Mouse (Mus musculus) MEL (cell line): ENCODE measurements around the gene Snx17. TPM values are rescaled to one million over a fixed set of nuclear protein-coding genes. Genes with fewer than 3 reads are reported as not detected.

ENCODE experiments used
- DNase-seq: peaks from one replicate; pipeline ENCODE4 v3.0.0; 2011; ENCODE audit warnings: low read depth, low spot score
- H3K27ac ChIP-seq: 2 replicates; pipeline ENCODE4 v1.5.1; 2012; ENCODE audit warnings: low read depth, mild to moderate bottlenecking, control low read depth, low read length, moderate library complexity; ENCODE audit not compliant: control insufficient read depth
- H3K27me3 ChIP-seq, 2 experiments: fragments of 150-350 bp in 1 of 2; sonication (generic) in 1 of 2; 2 replicates each; pipeline ENCODE4 v1.6.1; 2012; ENCODE audit warnings: low read length in 2 of 2, mild to moderate bottlenecking in 2 of 2, improper control_type of control experiment in 1 of 2, moderate library complexity in 1 of 2; ENCODE audit not compliant: insufficient read depth in 2 of 2, control insufficient read depth in 1 of 2
- H3K36me3 ChIP-seq, 2 experiments: 2 replicates each; pipeline ENCODE4 v1.6.1; 2012 to 2014; ENCODE audit warnings: low read length in 2 of 2, improper control_type of control experiment in 1 of 2, inconsistent platforms in 1 of 2, mild to moderate bottlenecking in 1 of 2; ENCODE audit not compliant: insufficient read depth in 2 of 2, control insufficient read depth in 1 of 2
- H3K4me1 ChIP-seq, 2 experiments: fragments of 150-350 bp in 1 of 2; sonication (generic) in 1 of 2; 2 replicates each; pipeline ENCODE4 v1.6.1; 2012; ENCODE audit warnings: low read length in 2 of 2, improper control_type of control experiment in 1 of 2, mild to moderate bottlenecking in 1 of 2; ENCODE audit not compliant: insufficient read depth in 2 of 2, control insufficient read depth in 1 of 2
- H3K4me3 ChIP-seq, 2 experiments: fragments of 150-350 bp in 1 of 2; sonication (generic) in 1 of 2; 2 replicates each; pipeline ENCODE4 v1.5.1; 2012; ENCODE audit warnings: low read depth in 2 of 2, low read length in 2 of 2, mild to moderate bottlenecking in 2 of 2, moderate library complexity in 2 of 2, control low read depth in 1 of 2, improper control_type of control experiment in 1 of 2; ENCODE audit not compliant: control insufficient read depth in 1 of 2, insufficient read depth in 1 of 2
- H3K79me2 ChIP-seq: 2 replicates; pipeline ENCODE4 v1.6.1; 2012; ENCODE audit warnings: mild to moderate bottlenecking, low read length, moderate library complexity; ENCODE audit not compliant: control insufficient read depth, poor library complexity, insufficient read depth
- H3K9ac ChIP-seq: 2 replicates; pipeline ENCODE4 v1.6.1; 2012; ENCODE audit warnings: low read depth, mild to moderate bottlenecking, control low read depth, low read length, moderate library complexity; ENCODE audit not compliant: control insufficient read depth, poor library complexity, severe bottlenecking
- H3K9me3 ChIP-seq: fragments of 150-350 bp; sonication (generic); replicated peaks from 2 replicates; pipeline ENCODE4 v1.6.1; 2012; ENCODE audit warnings: mild to moderate bottlenecking, low read length, improper control_type of control experiment, moderate library complexity; ENCODE audit not compliant: insufficient read depth
- CHD1 ChIP-seq: IDR thresholded peaks from 2 replicates; pipeline ENCODE4 v1.6.1; 2012; ENCODE audit warnings: low read depth, mild to moderate bottlenecking, inconsistent platforms, low read length, improper control_type of control experiment
- CTCF ChIP-seq, 3 experiments: IDR thresholded peaks in 2 of 3; conservative IDR thresholded peaks in 1 of 3; 2 replicates each; pipeline ENCODE4 v1.5.1; 2011 to 2012; ENCODE audit warnings: low read length in 3 of 3, low read depth in 2 of 3, mild to moderate bottlenecking in 2 of 3, improper control_type of control experiment in 1 of 3, inconsistent platforms in 1 of 3, mixed read lengths in 1 of 3, moderate library complexity in 1 of 3; ENCODE audit not compliant: control insufficient read depth in 1 of 3, insufficient read depth in 1 of 3, poor library complexity in 1 of 3, severe bottlenecking in 1 of 3
- EP300 ChIP-seq, 2 experiments: IDR thresholded peaks; 2 replicates each; pipeline ENCODE4 v1.6.1; 2011; ENCODE audit warnings: improper control_type of control experiment in 2 of 2, low read length in 2 of 2, low read depth in 1 of 2, mild to moderate bottlenecking in 1 of 2
- ETS1 ChIP-seq: IDR thresholded peaks from 2 replicates; pipeline ENCODE4 v1.6.1; 2012; ENCODE audit warnings: low read depth, mild to moderate bottlenecking, inconsistent platforms, low read length, improper control_type of control experiment, moderate library complexity
- GATA1 ChIP-seq: IDR thresholded peaks from 2 replicates; pipeline ENCODE4 v1.6.1; 2011; ENCODE audit warnings: low read depth, low read length, improper control_type of control experiment
- HCFC1 ChIP-seq: IDR thresholded peaks from 2 replicates; pipeline ENCODE4 v1.6.1; 2012; ENCODE audit warnings: low read depth, mild to moderate bottlenecking, inconsistent platforms, low read length, improper control_type of control experiment, moderate library complexity
- KAT2A ChIP-seq: conservative IDR thresholded peaks from 2 replicates; pipeline ENCODE4 v1.6.1; 2012; ENCODE audit warnings: low read depth, low read length, improper control_type of control experiment, inconsistent platforms
- MAFK ChIP-seq: IDR thresholded peaks from 2 replicates; pipeline ENCODE4 v1.6.1; 2011; ENCODE audit warnings: low read depth, mild to moderate bottlenecking, low read length, improper control_type of control experiment, borderline replicate concordance
- MAX ChIP-seq: IDR thresholded peaks from 2 replicates; pipeline ENCODE4 v1.6.1; 2011; ENCODE audit warnings: low read length, improper control_type of control experiment
- MAZ ChIP-seq: IDR thresholded peaks from 2 replicates; pipeline ENCODE4 v1.6.1; 2012; ENCODE audit warnings: low read depth, mild to moderate bottlenecking, inconsistent platforms, low read length, improper control_type of control experiment
- MXI1 ChIP-seq: IDR thresholded peaks from 2 replicates; pipeline ENCODE4 v1.6.1; 2011; ENCODE audit warnings: mild to moderate bottlenecking, low read depth, low read length, improper control_type of control experiment
- MYC ChIP-seq: IDR thresholded peaks from 2 replicates; pipeline ENCODE4 v1.6.1; 2011; ENCODE audit warnings: low read depth, mild to moderate bottlenecking, low read length, improper control_type of control experiment, moderate library complexity
- NRF1 ChIP-seq: IDR thresholded peaks from 2 replicates; pipeline ENCODE4 v1.6.1; 2014; ENCODE audit warnings: low read depth, mild to moderate bottlenecking, inconsistent platforms, low read length, improper control_type of control experiment, moderate library complexity; ENCODE audit not compliant: poor library complexity, insufficient read depth, severe bottlenecking
- POLR2AphosphoS2 ChIP-seq: IDR thresholded peaks from 2 replicates; pipeline ENCODE4 v1.6.1; 2011; ENCODE audit warnings: low read length, improper control_type of control experiment
- POLR2AphosphoS5 ChIP-seq: IDR thresholded peaks from 2 replicates; pipeline ENCODE4 v1.6.1; 2012; ENCODE audit warnings: low read depth, borderline replicate concordance, mild to moderate bottlenecking, inconsistent platforms, low read length, moderate library complexity, mixed read lengths
- RCOR1 ChIP-seq: IDR thresholded peaks from 2 replicates; pipeline ENCODE4 v1.6.1; 2012; ENCODE audit warnings: low read depth, mild to moderate bottlenecking, inconsistent platforms, low read length, improper control_type of control experiment
- SIN3A ChIP-seq: IDR thresholded peaks from 2 replicates; pipeline ENCODE4 v1.6.1; 2012; ENCODE audit warnings: low read length, improper control_type of control experiment, inconsistent platforms
- SMC3 ChIP-seq: IDR thresholded peaks from 2 replicates; pipeline ENCODE4 v1.6.1; 2011; ENCODE audit warnings: low read depth, low read length, improper control_type of control experiment
- TAL1 ChIP-seq: IDR thresholded peaks from 2 replicates; pipeline ENCODE4 v1.6.1; 2012; ENCODE audit warnings: mild to moderate bottlenecking, inconsistent platforms, low read length, moderate library complexity, mixed read lengths
- TBP ChIP-seq: IDR thresholded peaks from 2 replicates; pipeline ENCODE4 v1.8.0; 2011; ENCODE audit warnings: low read depth, low read length, improper control_type of control experiment
- TCF12 ChIP-seq: IDR thresholded peaks from 2 replicates; pipeline ENCODE4 v1.6.1; 2014; ENCODE audit warnings: low read depth, mild to moderate bottlenecking, inconsistent platforms, low read length, improper control_type of control experiment, moderate library complexity
- UBTF ChIP-seq: IDR thresholded peaks from 2 replicates; pipeline ENCODE4 v1.6.1; 2012; ENCODE audit warnings: low read depth, mild to moderate bottlenecking, inconsistent platforms, low read length, improper control_type of control experiment, moderate library complexity, borderline replicate concordance; ENCODE audit not compliant: insufficient read depth
- USF2 ChIP-seq, 2 experiments: IDR thresholded peaks; 2 replicates each; pipeline ENCODE4 v1.6.1; 2011 to 2012; ENCODE audit warnings: improper control_type of control experiment in 2 of 2, low read length in 2 of 2, borderline replicate concordance in 1 of 2, inconsistent platforms in 1 of 2, low read depth in 1 of 2, mild to moderate bottlenecking in 1 of 2; ENCODE audit not compliant: insufficient read depth in 1 of 2
- ZC3H11A ChIP-seq: IDR thresholded peaks from 2 replicates; pipeline ENCODE4 v1.6.1; 2012; ENCODE audit warnings: low read depth, mild to moderate bottlenecking, inconsistent platforms, low read length, improper control_type of control experiment
- ZKSCAN1 ChIP-seq: IDR thresholded peaks from 2 replicates; pipeline ENCODE4 v1.6.1; 2012; ENCODE audit warnings: low read depth, mild to moderate bottlenecking, inconsistent platforms, low read length, improper control_type of control experiment, moderate library complexity
- ZNF384 ChIP-seq: IDR thresholded peaks from 2 replicates; pipeline ENCODE4 v1.6.1; 2012; ENCODE audit warnings: low read depth, mild to moderate bottlenecking, inconsistent platforms, low read length, improper control_type of control experiment
- polyA plus RNA-seq, 2 experiments: library from polyadenylated mRNA; stranded (reverse) in 1 of 2; unstranded in 1 of 2; fragments of >175 nt in 1 of 2; fragments of >200 nt in 1 of 2; gene quantifications; 2 replicates each; pipeline versions ENCODE4 v1.2.1 to v1.2.4; 2012; ENCODE audit warnings: low replicate concordance in 2 of 2, low read depth in 1 of 2; ENCODE audit not compliant: insufficient read length in 2 of 2, insufficient read depth in 1 of 2, missing spikeins in 1 of 2
- total RNA-seq: library from RNA; depleted of rRNA; stranded (reverse); fragments of 300-350 nt; gene quantifications from 2 replicates; pipeline ENCODE4 v1.2.3, GENCODE M21; 2012

Gene Snx17
- total and polyA plus RNA-seq, 3 experiments = 85.1 to 85.6 TPM; not detected in 1

DNA sequence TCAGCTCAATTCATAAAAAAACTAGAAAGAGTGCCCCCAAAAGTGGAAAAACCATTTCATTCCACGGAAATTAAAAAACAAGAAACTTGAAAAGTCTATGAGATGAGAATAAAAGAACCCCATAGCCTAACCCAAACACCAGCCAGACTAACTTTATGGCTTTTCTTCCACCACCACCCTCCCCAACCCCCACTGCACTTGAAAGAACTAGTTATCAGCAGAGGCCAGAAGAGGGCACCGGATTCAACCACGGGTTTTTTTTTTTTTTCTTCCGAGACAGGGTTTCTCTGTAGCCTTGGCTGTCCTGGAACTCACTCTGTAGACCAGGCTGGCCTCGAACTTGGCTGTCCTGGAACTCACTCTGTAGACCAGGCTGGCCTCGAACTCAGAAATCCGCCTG, 25.3 kb downstream of the Snx17 start (continued):
- TF ChIP-seq POLR2AphosphoS5 (no peak), ETS1 (peak; percentile 73), MXI1 (peak; percentile 78; the same call in 1 of the 2 replicates), MAFK (peak; percentile 34; the same call in 1 of the 2 replicates), ZKSCAN1 (peak; percentile 76; the same call in 1 of the 2 replicates), HCFC1 (peak; percentile 61; the same call in 1 of the 2 replicates), TAL1 (peak; percentile 80)

DNA sequence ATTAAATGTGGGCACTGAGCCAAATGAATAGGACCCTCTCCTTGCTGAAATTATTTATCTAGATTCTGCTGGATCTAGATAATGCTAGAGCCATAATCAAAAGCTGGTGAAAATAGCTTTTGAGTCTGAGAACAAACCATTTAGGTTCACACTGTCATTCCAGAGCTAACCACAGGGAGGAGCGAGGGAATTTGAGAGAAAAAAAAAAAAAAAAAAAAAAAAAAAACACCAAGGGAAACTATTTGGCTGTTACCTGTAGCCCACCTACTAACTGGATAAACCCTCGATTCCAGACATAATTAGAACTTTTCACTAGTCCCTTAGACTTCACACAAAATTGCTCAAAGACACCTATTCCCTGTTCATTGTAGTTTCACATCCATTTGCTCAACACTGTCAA, 26.0 kb downstream of the Snx17 start:
- H3K4me1 ChIP-seq = peaks cover 19 to 22% of the 10 kb centered on the region in 2 experiments
- H3K27me3 ChIP-seq = no peaks in the 10 kb centered on the region
- DNase-seq = peak; percentile 87
- H3K27ac ChIP-seq = peak overlapping the region; percentile 83
- peak overlapping the region; percentile 95 for H3K9ac ChIP-seq
- H3K4me3 ChIP-seq = peak overlapping the region; percentile 74
- peaks cover 61% of the 10 kb centered on the region for H3K79me2 ChIP-seq
- H3K36me3 ChIP-seq = peaks cover 19 to 47% of the 10 kb centered on the region in 2 experiments
- peak; percentile 86 for TF ChIP-seq SIN3A
- TF ChIP-seq TAL1 = peak; percentile 40; the same call in 1 of the 2 replicates
- TF ChIP-seq MYC = peak; percentile 56; the same call in 1 of the 2 replicates
- peak; percentile 11 for TF ChIP-seq MXI1
- peak; percentile 46 for TF ChIP-seq HCFC1
- TF ChIP-seq ZC3H11A = no peak
- TF ChIP-seq TBP = no peak; the same call in 1 of the 2 replicates
- no peak for TF ChIP-seq NRF1
- TF ChIP-seq MAX = peak; percentile 37; the same call in 1 of the 2 replicates
- peak; percentile 77 for TF ChIP-seq ETS1
- peak in 2 of 3 experiments; percentile 37 to 42; a peak in 3 of 6 replicates for TF ChIP-seq CTCF (IDR thresholded peaks at IDR 0.05 in 2 of 3, conservative IDR thresholded peaks at IDR 0.05 in 1 of 3; ENCODE audit: control insufficient read depth in 1 of 3, insufficient read depth in 1 of 3, low read depth in 2 of 3, low read length in 3 of 3, poor library complexity in 1 of 3, severe bottlenecking in 1 of 3)
- peak; percentile 100 for TF ChIP-seq ZNF384
- no peak for TF ChIP-seq MAFK
- TF ChIP-seq CHD1 = peak; percentile 90
- peak; percentile 75; the same call in 1 of the 2 replicates for TF ChIP-seq ZKSCAN1
- TF ChIP-seq UBTF = no peak
- TF ChIP-seq POLR2AphosphoS2 = 0 out of 2 replicates have a peak, but pooled peaks have one; percentile 58
- peak; percentile 84 for TF ChIP-seq TCF12
- TF ChIP-seq GATA1 = peak; percentile 94
- peak; percentile 59 to 76; a peak in 3 of 4 replicates for TF ChIP-seq EP300 (IDR thresholded peaks at IDR 0.05; ENCODE audit: low read depth in 1 of 2, low read length in 2 of 2)
- peak; percentile 38; the same call in 1 of the 2 replicates for TF ChIP-seq MAZ
- 0 out of 2 replicates have a peak, but pooled peaks have one; percentile 35 for TF ChIP-seq KAT2A
- TF ChIP-seq SMC3 = no peak; the same call in 1 of the 2 replicates
- TF ChIP-seq USF2 (IDR thresholded peaks at IDR 0.05; ENCODE audit: borderline replicate concordance in 1 of 2, insufficient read depth in 1 of 2, low read depth in 1 of 2, low read length in 2 of 2) = no peak
- TF ChIP-seq RCOR1 = peak; percentile 64
- no peaks in the 10 kb centered on the region for H3K9me3 ChIP-seq
